Mouse (Mus musculus) liver, embryonic 15.5 days (tissue): ENCODE measurements around the gene Tns3. TPM values are rescaled to one million over a fixed set of nuclear protein-coding genes. Genes with fewer than 3 reads are reported as not detected.

Experiments used
- ATAC-seq: fragments of 200-750 bp; cut with Nextera tagmentation; 2 replicates; pipeline ENCODE4 v1.8.0; 2017; ENCODE audit warnings: moderate number of reproducible peaks, mild to moderate bottlenecking, moderate library complexity; ENCODE audit not compliant: insufficient read depth
- H3K27ac ChIP-seq: fragments of 300-500 bp; sonication (generic); replicated peaks from 2 replicates; pipeline ENCODE4 v1.5.1; 2015; ENCODE audit warnings: mild to moderate bottlenecking, inconsistent platforms
- H3K27me3 ChIP-seq: fragments of 300-500 bp; sonication (generic); 2 replicates; pipeline ENCODE4 v1.6.1; 2015; ENCODE audit warnings: mild to moderate bottlenecking, inconsistent platforms
- H3K36me3 ChIP-seq: fragments of 300-500 bp; sonication (generic); replicated peaks from 2 replicates; pipeline ENCODE4 v1.6.1; 2015; ENCODE audit warnings: moderate library complexity, mild to moderate bottlenecking, inconsistent platforms
- H3K4me1 ChIP-seq: fragments of 300-500 bp; sonication (generic); replicated peaks from 2 replicates; pipeline ENCODE4 v1.6.1; 2015; ENCODE audit warnings: inconsistent platforms
- H3K4me2 ChIP-seq: fragments of 300-500 bp; sonication (generic); 2 replicates; pipeline ENCODE4 v1.6.1; 2015; ENCODE audit warnings: moderate library complexity, mild to moderate bottlenecking, inconsistent platforms
- H3K4me3 ChIP-seq: fragments of 300-500 bp; sonication (generic); replicated peaks from 2 replicates; pipeline ENCODE4 v1.5.1; 2015; ENCODE audit warnings: mild to moderate bottlenecking, inconsistent platforms
- H3K9ac ChIP-seq: fragments of 300-500 bp; sonication (generic); 2 replicates; pipeline ENCODE4 v1.6.1; 2015; ENCODE audit warnings: moderate library complexity, mild to moderate bottlenecking, inconsistent platforms
- H3K9me3 ChIP-seq: fragments of 300-500 bp; sonication (generic); replicated peaks from 2 replicates; pipeline ENCODE4 v1.6.1; 2016; ENCODE audit warnings: inconsistent platforms
- WGBS: fragments of 180-500 bp; shearing (Covaris S2); methylation state at CpG from one replicate; pipeline ENCODE4 v1.1.7; 2015; ENCODE audit warnings: mixed read lengths; ENCODE audit not compliant: insufficient replicate concordance; 5-methylcytosine and 5-hydroxymethylcytosine counted together
- polyA plus RNA-seq: library from polyadenylated mRNA; unstranded; fragments of >200 nt; fragmentation: Nextera tagmentation; extraction: Ambion mirVana; gene quantifications from 2 replicates; pipeline ENCODE4 v1.2.1, GENCODE M21; 2015

The Tns3 gene
- polyA plus RNA-seq, 1 experiment from 2014 or later: 3.4 TPM

DNA sequence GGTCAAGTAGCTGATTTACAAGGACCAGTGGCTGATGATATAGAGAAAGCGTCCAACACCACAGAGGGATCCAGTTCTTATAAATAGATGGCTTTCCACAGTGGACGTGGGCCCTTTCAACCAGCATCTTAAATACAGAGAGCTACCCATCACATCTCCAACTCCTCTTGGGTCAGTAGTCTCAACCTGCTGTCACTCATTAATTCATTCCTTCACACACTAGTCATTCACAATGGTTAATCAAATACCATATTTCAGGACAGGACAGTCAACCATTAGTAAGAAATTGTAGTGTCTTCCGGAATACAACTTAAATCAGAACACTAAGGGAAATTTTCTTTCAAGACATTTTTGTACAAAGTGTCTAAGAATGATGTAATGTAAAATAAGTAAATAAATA, 76.4 kb downstream of the Tns3 start:
- H3K4me2 ChIP-seq: no peak overlapping the region
- 56% methylated on average over 3 of the region's 3 CpGs for WGBS
- H3K27me3 ChIP-seq: no peaks in the 10 kb centered on the region
- H3K4me3 ChIP-seq: no peak overlapping the region
- H3K27ac ChIP-seq: no peak overlapping the region
- H3K9ac ChIP-seq: no peak overlapping the region
- no peaks in the 10 kb centered on the region for H3K36me3 ChIP-seq
- no peak for ATAC-seq
- H3K4me1 ChIP-seq: peaks cover 13% of the 10 kb centered on the region
- H3K9me3 ChIP-seq: no peaks in the 10 kb centered on the region

DNA sequence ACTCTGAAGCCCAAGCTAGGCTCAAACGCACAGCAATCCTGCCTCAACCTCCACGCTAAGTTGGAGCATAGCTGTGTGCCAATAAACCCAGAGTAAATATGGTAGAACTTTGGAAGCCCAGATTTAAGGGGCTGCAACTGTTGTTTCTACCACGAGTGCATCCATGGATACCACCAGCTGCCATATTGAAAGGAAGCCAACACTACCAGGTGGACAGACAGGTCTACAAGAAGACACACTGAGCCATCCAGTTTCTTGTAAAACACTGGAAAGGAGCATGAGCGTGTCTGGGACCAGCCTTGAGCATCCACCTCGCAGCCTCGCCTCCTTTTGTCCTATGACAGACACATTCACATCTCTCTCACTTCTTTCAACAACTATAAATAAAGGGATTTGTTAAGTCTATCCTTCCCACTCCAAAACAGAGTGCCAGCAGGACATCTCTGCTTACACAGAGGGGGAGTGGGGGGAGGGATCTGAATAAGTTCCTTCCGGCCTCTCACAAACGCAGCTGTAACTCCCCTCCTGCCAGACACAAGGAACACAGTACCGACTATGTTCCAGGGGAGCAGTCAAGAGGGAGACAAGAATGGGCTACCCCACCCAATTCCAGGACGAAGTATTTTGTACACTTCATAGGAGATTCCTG, 77.2 kb downstream of the Tns3 start:
- Histone ChIP-seq H3K27me3 (no peaks in the 10 kb centered on the region), H3K9me3 (no peaks in the 10 kb centered on the region), H3K27ac (no peak overlapping the region), H3K36me3 (no peaks in the 10 kb centered on the region), H3K4me2 (no peak overlapping the region), H3K4me3 (no peak overlapping the region), H3K4me1 (peaks cover 8% of the 10 kb centered on the region), H3K9ac (no peak overlapping the region)
- WGBS: 63% methylated on average over 10 of the region's 10 CpGs
- ATAC-seq: no peak

DNA sequence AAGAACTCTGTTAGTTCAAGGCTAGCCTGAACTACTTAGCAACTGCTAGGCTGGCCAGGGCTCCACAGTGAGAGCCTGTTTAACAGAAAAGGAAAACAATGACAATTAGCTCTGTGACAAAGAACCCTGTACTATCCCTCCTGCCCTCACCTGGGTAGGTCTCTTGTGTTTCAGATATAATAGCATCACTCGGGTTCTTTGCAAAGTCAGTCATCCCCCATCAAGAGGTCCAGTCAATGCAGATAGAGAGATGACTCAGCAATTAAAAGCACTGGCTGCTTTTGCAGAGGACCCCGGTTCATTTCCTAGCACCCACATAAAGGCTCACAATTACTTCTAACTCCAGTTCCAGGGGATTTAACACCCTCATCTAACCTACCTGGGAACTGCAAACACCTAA, 78.0 kb downstream of the Tns3 start:
- WGBS: 24% methylated on average over 2 of the region's 2 CpGs
- Histone ChIP-seq H3K9ac (no peak overlapping the region), H3K27me3 (no peaks in the 10 kb centered on the region), H3K4me1 (peaks cover 8% of the 10 kb centered on the region), H3K9me3 (no peaks in the 10 kb centered on the region), H3K4me3 (no peak overlapping the region), H3K4me2 (no peak overlapping the region), H3K27ac (no peak overlapping the region), H3K36me3 (no peaks in the 10 kb centered on the region)
- ATAC-seq: no peak

DNA sequence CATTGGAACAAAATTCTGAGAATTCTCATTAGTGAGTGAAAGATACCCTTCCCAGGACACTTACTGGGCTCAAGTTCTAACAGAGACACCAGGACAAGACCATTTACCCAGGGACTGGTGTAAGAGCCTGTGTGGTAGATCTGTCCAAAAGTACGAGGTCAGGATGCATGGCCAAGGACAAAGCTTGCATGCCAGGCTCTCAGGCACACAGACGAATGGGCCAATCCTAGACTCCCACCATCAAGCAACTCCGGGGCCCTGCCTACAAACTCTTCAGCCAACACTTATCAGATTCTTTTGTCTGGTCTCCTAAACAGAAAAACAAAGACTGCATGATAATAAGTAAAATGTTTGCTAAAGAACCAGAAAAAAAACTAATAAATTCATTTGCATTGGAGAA, 78.6 kb downstream of the Tns3 start:
- WGBS: 54% methylated on average over 3 of the region's 3 CpGs
- Histone ChIP-seq H3K27me3 (no peaks in the 10 kb centered on the region), H3K27ac (no peak overlapping the region), H3K9me3 (no peaks in the 10 kb centered on the region), H3K4me2 (no peak overlapping the region), H3K36me3 (no peaks in the 10 kb centered on the region), H3K4me3 (no peak overlapping the region), H3K4me1 (peaks cover 8% of the 10 kb centered on the region), H3K9ac (no peak overlapping the region)
- no peak for ATAC-seq

DNA sequence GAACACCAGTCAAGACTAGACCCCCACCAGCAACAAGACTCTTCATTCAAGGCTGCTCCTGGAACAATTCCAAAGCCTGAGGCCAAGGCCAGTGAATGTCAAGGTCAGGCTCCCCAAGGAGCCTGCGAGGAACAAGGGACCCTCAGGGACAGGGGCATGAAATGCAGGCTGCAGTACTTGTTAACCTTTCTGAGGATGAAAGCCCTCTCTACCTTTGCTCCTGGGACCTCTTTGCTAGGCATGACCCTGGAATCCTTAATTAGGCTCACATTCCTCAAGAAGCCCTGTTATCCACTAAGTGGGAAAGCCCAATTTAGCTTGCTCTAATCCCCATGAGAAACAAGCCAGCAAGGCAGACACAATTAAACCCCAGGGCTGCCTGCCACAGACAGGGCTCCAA, 79.4 kb downstream of the Tns3 start:
- Histone ChIP-seq H3K9me3 (no peaks in the 10 kb centered on the region), H3K4me3 (no peak overlapping the region), H3K4me1 (peaks cover 6% of the 10 kb centered on the region), H3K4me2 (no peak overlapping the region), H3K36me3 (no peaks in the 10 kb centered on the region), H3K27me3 (no peaks in the 10 kb centered on the region), H3K9ac (no peak overlapping the region), H3K27ac (no peak overlapping the region)
- no peak for ATAC-seq
- 83% methylated on average over 1 of the region's 1 CpGs for WGBS

DNA sequence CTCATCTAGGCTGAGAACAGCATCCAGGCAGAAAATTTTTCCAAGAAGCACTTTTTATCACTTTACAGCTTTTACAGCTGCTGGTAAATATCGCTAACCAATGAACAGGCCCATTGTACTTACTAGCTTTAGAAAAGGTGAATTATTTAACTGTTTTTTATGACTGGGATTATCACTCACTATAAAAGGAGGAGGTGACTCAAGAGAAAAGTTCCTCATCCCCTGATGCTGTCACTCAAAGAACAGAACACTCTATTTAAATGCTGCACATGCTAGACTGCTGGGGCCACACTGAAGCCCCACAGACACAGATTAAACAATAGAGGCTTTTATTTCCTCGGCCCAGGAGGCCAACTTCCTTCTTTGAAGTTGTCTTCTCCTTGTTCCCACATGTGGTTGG, 80.0 kb downstream of the Tns3 start:
- ATAC-seq: no peak

DNA sequence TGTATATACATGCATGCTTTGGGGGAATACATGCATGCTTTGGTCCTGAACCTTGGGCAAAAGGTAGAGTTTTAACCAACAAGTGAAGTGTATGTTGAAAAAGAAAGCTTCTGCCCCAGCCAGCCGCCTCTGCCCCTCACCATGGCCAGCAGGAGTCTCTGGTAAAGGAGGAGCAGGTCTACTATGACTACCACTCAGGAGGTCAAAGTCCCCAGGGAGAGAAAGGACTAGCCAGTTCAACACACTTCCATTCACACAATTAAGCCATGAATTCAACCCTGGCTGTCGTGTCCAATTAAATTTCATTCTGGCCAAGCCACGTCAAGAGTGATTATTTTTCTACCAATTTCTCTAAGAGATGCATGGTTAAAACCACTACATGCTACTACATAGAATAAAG, 81.2 kb downstream of the Tns3 start:
- Histone ChIP-seq H3K9ac (no peak overlapping the region), H3K4me1 (no peaks in the 10 kb centered on the region), H3K4me3 (no peak overlapping the region), H3K9me3 (no peaks in the 10 kb centered on the region), H3K27ac (no peak overlapping the region), H3K27me3 (no peaks in the 10 kb centered on the region), H3K36me3 (no peaks in the 10 kb centered on the region), H3K4me2 (no peak overlapping the region)
- no peak for ATAC-seq
- WGBS: 80% methylated on average over 3 of the region's 3 CpGs

More for the DNA sequence above, 80.0 kb downstream of the Tns3 start:
- Histone ChIP-seq H3K27me3 (no peaks in the 10 kb centered on the region), H3K27ac (no peak overlapping the region), H3K36me3 (no peaks in the 10 kb centered on the region), H3K4me3 (no peak overlapping the region), H3K4me1 (peaks cover 4% of the 10 kb centered on the region), H3K9ac (no peak overlapping the region), H3K4me2 (no peak overlapping the region), H3K9me3 (no peaks in the 10 kb centered on the region)
- 54% methylated on average over 2 of the region's 2 CpGs for WGBS

DNA sequence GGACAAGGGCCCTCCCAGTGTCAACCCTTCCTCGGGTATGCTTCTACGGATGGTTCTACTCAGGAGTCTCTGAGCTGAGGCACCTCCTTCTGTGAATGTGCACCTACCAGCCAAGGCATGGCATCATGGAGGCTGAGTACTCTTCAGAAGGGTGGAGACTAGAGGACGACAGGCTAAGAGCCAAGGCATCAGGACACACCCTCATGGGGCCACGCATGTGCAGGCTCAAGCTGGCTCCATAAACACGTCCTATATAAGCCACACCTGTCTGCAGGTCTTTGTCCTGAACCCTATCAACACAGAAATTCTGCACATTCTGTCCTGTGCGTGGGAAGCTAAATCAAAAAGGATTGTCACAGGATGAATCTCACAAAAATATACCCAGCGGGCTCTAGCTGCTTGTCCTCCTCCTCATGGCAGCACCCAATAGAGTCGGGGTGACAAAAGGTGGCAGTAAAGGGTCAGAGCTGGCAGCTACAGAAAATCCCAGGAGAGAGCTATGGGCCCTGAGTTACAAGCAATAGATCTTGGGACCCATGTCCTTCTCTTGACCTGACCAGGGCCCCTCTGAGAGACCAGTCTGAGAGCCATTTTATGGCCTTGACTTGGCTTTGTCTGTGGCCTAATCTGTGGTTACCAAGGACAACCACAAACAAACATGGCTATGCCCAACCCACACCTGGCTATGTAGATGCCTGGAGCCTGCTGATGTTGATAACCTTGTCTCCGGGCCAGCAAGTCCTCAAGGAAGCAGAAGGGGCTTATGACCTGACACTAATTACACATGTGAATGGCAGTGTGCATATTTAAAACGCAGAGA, 82.0 kb downstream of the Tns3 start:
- Histone ChIP-seq H3K9me3 (no peaks in the 10 kb centered on the region), H3K9ac (no peak overlapping the region), H3K4me1 (no peaks in the 10 kb centered on the region), H3K4me3 (no peak overlapping the region), H3K36me3 (no peaks in the 10 kb centered on the region), H3K27ac (no peak overlapping the region), H3K4me2 (no peak overlapping the region), H3K27me3 (no peaks in the 10 kb centered on the region)
- no peak for ATAC-seq
- 57% methylated on average over 10 of the region's 10 CpGs for WGBS

DNA sequence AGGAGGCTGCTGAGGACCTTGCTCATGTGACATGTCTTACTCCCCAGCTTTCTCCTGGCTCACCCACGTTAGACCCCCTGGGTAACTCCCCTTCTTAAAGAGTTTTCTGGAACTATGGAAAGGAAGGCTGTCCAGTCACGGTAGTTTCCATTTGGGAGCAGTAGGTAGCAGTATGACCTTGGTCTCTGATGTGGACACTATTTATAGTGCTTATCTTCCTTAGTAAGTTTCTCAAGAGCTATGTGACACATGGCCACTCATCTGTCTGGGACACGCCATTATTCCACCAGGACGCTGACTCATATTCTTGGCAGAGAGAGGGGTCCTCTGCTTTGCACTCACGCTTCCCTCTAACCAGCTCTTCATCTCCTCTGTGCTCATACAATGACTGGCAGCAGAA, 84.5 kb downstream of the Tns3 start:
- WGBS: 48% methylated on average over 5 of the region's 5 CpGs
- Histone ChIP-seq H3K4me3 (no peak overlapping the region), H3K4me1 (peaks cover 3% of the 10 kb centered on the region; the same call in 1 of the 2 replicates), H3K9me3 (no peaks in the 10 kb centered on the region), H3K27ac (no peak overlapping the region), H3K4me2 (no peak overlapping the region), H3K27me3 (no peaks in the 10 kb centered on the region), H3K36me3 (no peaks in the 10 kb centered on the region), H3K9ac (no peak overlapping the region)
- ATAC-seq: no peak

DNA sequence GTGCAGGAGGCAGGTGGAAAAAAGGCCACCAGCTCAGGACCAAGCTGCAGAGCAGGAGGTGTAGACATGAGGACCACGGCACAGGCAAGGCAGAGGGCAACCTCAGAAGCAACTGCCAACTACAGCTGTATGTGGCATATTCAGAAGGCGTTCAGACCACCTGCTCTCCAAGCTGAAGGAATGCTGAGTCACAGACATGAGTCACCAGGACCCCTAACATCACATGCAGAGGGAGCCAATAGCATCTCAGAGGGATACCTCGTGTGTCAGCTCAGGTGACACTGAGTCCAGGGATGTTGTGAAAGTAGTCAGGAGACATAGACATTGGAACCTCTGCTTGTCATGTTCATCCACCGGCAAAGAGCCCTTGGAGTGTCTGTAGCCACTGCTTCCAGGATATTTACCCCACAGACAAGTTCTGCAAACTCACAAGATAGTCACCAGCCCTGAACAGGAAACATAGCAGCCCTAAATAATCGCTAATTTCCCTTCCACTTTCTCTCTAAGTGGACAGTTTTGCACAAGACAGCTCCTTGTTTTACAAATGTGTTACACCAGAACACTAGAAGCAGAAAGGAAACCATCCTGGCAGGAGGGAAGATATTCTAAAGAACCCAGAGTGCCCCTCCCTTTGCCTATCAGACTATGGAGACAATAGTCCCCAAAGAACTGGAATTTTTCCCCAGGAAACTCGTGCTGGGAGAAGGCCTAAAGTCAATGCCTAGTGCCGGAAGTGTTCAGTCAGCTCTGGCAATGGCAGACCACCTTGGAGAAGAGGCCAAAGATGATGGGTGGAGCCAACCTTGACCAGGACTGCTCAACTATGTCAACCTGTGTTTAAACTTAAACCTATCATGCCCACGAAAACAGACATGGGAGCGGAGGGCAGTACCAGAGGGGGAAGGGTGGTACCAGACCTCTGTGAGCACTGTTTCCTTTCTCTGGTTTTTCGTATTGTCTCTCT, 88.8 kb downstream of the Tns3 start:
- no peaks in the 10 kb centered on the region for H3K9me3 ChIP-seq
- no peaks in the 10 kb centered on the region for H3K36me3 ChIP-seq
- ATAC-seq: no peak
- no peaks in the 10 kb centered on the region for H3K27me3 ChIP-seq
- H3K27ac ChIP-seq: peak overlapping the region; percentile 29; the same call in 1 of the 2 replicates
- no peak overlapping the region for H3K4me3 ChIP-seq
- H3K4me1 ChIP-seq: peaks cover 3% of the 10 kb centered on the region; the same call in 1 of the 2 replicates
- no peak overlapping the region for H3K9ac ChIP-seq
- H3K4me2 ChIP-seq: no peak overlapping the region
- 44% methylated on average over 10 of the region's 10 CpGs for WGBS

DNA sequence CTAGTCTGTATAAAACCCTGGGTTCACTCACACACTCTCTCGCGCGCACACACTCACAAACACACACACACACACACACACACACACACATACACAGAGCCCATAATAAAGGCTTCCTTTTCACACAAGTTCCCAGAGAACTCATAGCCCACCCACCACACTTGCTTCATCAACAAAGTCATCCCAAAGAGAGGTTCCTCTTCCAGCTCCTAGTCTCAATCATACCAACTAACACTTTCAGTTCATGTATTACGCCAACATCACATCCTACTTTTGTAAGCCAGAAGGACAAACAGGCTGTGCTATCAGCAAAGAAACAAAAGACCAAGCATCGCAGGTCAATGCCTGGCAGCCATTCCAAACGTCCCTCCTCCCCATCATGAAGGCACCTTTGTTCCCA, 89.8 kb downstream of the Tns3 start:
- H3K27me3 ChIP-seq: no peaks in the 10 kb centered on the region
- H3K4me2 ChIP-seq: no peak overlapping the region
- no peak overlapping the region for H3K4me3 ChIP-seq
- no peak for ATAC-seq
- H3K4me1 ChIP-seq: peaks cover 6% of the 10 kb centered on the region; the same call in 1 of the 2 replicates
- 0 out of 2 replicates have a peak overlapping the region, but pooled peaks have one; percentile 29 for H3K27ac ChIP-seq
- H3K36me3 ChIP-seq: no peaks in the 10 kb centered on the region
- 66% methylated on average over 6 of the region's 6 CpGs for WGBS
- H3K9me3 ChIP-seq: no peaks in the 10 kb centered on the region
- no peak overlapping the region for H3K9ac ChIP-seq
